Mouse (Mus musculus) kidney, embryonic 14.5 days (tissue): ENCODE measurements around the gene Iffo2. TPM values are rescaled to one million over a fixed set of nuclear protein-coding genes. Genes with fewer than 3 reads are reported as not detected.

Experiments used
- ATAC-seq: fragments of 200-750 bp; cut with Nextera tagmentation; 2 replicates; pipeline ENCODE4 v1.8.0; 2017; ENCODE audit warnings: moderate number of reproducible peaks, mild to moderate bottlenecking, moderate TSS enrichment, moderate library complexity; ENCODE audit not compliant: low FRiP score, low TSS enrichment
- H3K27ac ChIP-seq: fragments of 300-500 bp; sonication (generic); 2 replicates; pipeline ENCODE4 v1.5.1; 2014; ENCODE audit warnings: low read depth, mild to moderate bottlenecking, low read length, moderate library complexity, mixed read lengths
- H3K27me3 ChIP-seq: fragments of 300-500 bp; sonication (generic); 2 replicates; pipeline ENCODE4 v1.6.1; 2014; ENCODE audit warnings: mild to moderate bottlenecking, low read length; ENCODE audit not compliant: control insufficient read depth, insufficient read depth
- H3K36me3 ChIP-seq: fragments of 300-500 bp; sonication (generic); 2 replicates; pipeline ENCODE4 v1.6.1; 2014; ENCODE audit warnings: low read length, mixed read lengths; ENCODE audit not compliant: control insufficient read depth, insufficient read depth
- H3K4me1 ChIP-seq: fragments of 300-500 bp; sonication (generic); 2 replicates; pipeline ENCODE4 v1.6.1; 2014; ENCODE audit warnings: low read length, mixed read lengths; ENCODE audit not compliant: control insufficient read depth, insufficient read depth
- H3K4me2 ChIP-seq: fragments of 300-500 bp; sonication (generic); replicated peaks from 2 replicates; pipeline ENCODE4 v1.6.1; 2014; ENCODE audit warnings: low read depth, mild to moderate bottlenecking, low read length
- H3K4me3 ChIP-seq: fragments of 300-500 bp; sonication (generic); 2 replicates; pipeline ENCODE4 v1.5.1; 2014; ENCODE audit warnings: mild to moderate bottlenecking, low read length
- H3K9ac ChIP-seq: fragments of 300-500 bp; sonication (generic); 2 replicates; pipeline ENCODE4 v1.6.1; 2014; ENCODE audit warnings: low read depth, mild to moderate bottlenecking, low read length, moderate library complexity
- H3K9me3 ChIP-seq: fragments of 300-500 bp; sonication (generic); 2 replicates; pipeline ENCODE4 v1.6.1; 2016; ENCODE audit warnings: low read length; ENCODE audit not compliant: control insufficient read depth
- WGBS: fragments of 180-500 bp; shearing (Covaris S2); extraction: QIAGEN DNeasy Blood & Tissue Kit; methylation state at CpG from one replicate; pipeline ENCODE4 v1.1.7; 2014; 5-methylcytosine and 5-hydroxymethylcytosine counted together
- polyA plus RNA-seq: library from polyadenylated mRNA; unstranded; fragments of >200 nt; fragmentation: Nextera tagmentation; extraction: Ambion mirVana; gene quantifications from 2 replicates; pipeline ENCODE4 v1.2.1, GENCODE M21; 2014

Gene Iffo2
- polyA plus RNA-seq, 1 experiment from 2014 or later = 7.1 TPM

- ATAC-seq = no peak
- Histone ChIP-seq H3K27ac (no peak overlapping the region), H3K4me2 (no peak overlapping the region), H3K4me3 (no peak overlapping the region), H3K27me3 (peaks cover 25% of the 10 kb centered on the region), H3K9me3 (no peaks in the 10 kb centered on the region), H3K4me1 (peaks cover 44% of the 10 kb centered on the region), H3K9ac (no peak overlapping the region), H3K36me3 (peaks cover 12% of the 10 kb centered on the region; the same call in 1 of the 2 replicates)
- WGBS = 45% methylated on average over 5 of the region's 6 CpGs
These were observed 110.4 kb downstream of the Iffo2 start for GRCm38 (mm10) chr4:139640775-139641174.

GRCm38 (mm10) chr4:139641829-139642425, 111.6 kb downstream of the Iffo2 start:
- 3% methylated on average over 29 of the region's 30 CpGs for WGBS
- H3K27ac ChIP-seq = no peak overlapping the region

GRCm38 (mm10) chr4:139643972-139644371, 113.6 kb downstream of the Iffo2 start:
- Histone ChIP-seq H3K27ac (no peak overlapping the region), H3K36me3 (peaks cover 20% of the 10 kb centered on the region; the same call in 1 of the 2 replicates), H3K9ac (no peak overlapping the region), H3K4me2 (no peak overlapping the region), H3K4me1 (peaks cover 36% of the 10 kb centered on the region), H3K9me3 (peaks cover 5% of the 10 kb centered on the region; the same call in 1 of the 2 replicates), H3K27me3 (peaks cover 21% of the 10 kb centered on the region), H3K4me3 (no peak overlapping the region)
- WGBS = 18% methylated on average over 9 of the region's 9 CpGs
- no peak for ATAC-seq

More at GRCm38 (mm10) chr4:139641829-139642425, 111.6 kb downstream of the Iffo2 start:
- H3K4me1 ChIP-seq = peaks cover 44% of the 10 kb centered on the region
- H3K9ac ChIP-seq = no peak overlapping the region
- peak; percentile 20 for ATAC-seq
- peaks cover 11% of the 10 kb centered on the region; the same call in 1 of the 2 replicates for H3K36me3 ChIP-seq
- H3K27me3 ChIP-seq = peaks cover 24% of the 10 kb centered on the region
- peak overlapping the region; percentile 38 for H3K4me2 ChIP-seq
- H3K9me3 ChIP-seq = peaks cover 4% of the 10 kb centered on the region; the same call in 1 of the 2 replicates
- peak overlapping the region; percentile 27 for H3K4me3 ChIP-seq

GRCm38 (mm10) chr4:139646916-139647315, 116.6 kb downstream of the Iffo2 start:
- no peak for ATAC-seq
- Histone ChIP-seq H3K9me3 (peaks cover 5% of the 10 kb centered on the region; the same call in 1 of the 2 replicates), H3K36me3 (peaks cover 20% of the 10 kb centered on the region; the same call in 1 of the 2 replicates), H3K27me3 (peaks cover 17% of the 10 kb centered on the region), H3K27ac (no peak overlapping the region), H3K4me2 (no peak overlapping the region), H3K4me1 (peaks cover 12% of the 10 kb centered on the region), H3K4me3 (no peak overlapping the region), H3K9ac (no peak overlapping the region)
- 87% methylated on average over 7 of the region's 7 CpGs for WGBS

GRCm38 (mm10) chr4:139650086-139650743, 119.9 kb downstream of the Iffo2 start:
- whole genome bisulfite sequencing = 68% methylated on average over 15 of the region's 15 CpGs

GRCm38 (mm10) chr4:139650907-139651306, 120.6 kb downstream of the Iffo2 start:
- peaks cover 5% of the 10 kb centered on the region; the same call in 1 of the 2 replicates for H3K9me3 ChIP-seq
- 44% methylated on average over 11 of the region's 11 CpGs for WGBS
- H3K9ac ChIP-seq = no peak overlapping the region
- no peaks in the 10 kb centered on the region for H3K27me3 ChIP-seq
- no peak overlapping the region for H3K4me2 ChIP-seq
- peaks cover 12% of the 10 kb centered on the region; the same call in 1 of the 2 replicates for H3K36me3 ChIP-seq
- H3K4me3 ChIP-seq = no peak overlapping the region
- no peak overlapping the region for H3K27ac ChIP-seq
- no peak for ATAC-seq
- H3K4me1 ChIP-seq = 0 out of 2 replicates have a peak, but pooled peaks cover 3% of the 10 kb centered on the region

More at GRCm38 (mm10) chr4:139650086-139650743, 119.9 kb downstream of the Iffo2 start:
- H3K27me3 ChIP-seq = no peaks in the 10 kb centered on the region
- no peak overlapping the region for H3K4me2 ChIP-seq
- H3K36me3 ChIP-seq = peaks cover 12% of the 10 kb centered on the region; the same call in 1 of the 2 replicates
- H3K4me1 ChIP-seq = 0 out of 2 replicates have a peak, but pooled peaks cover 3% of the 10 kb centered on the region
- no peak for ATAC-seq
- H3K4me3 ChIP-seq = no peak overlapping the region
- H3K9ac ChIP-seq = no peak overlapping the region
- peaks cover 5% of the 10 kb centered on the region; the same call in 1 of the 2 replicates for H3K9me3 ChIP-seq
- no peak overlapping the region for H3K27ac ChIP-seq

- H3K9me3 ChIP-seq = no peaks in the 10 kb centered on the region
- ATAC-seq = no peak
- no peak within 1 kb of the TSS for H3K4me2 ChIP-seq
- H3K4me1 ChIP-seq = 0 out of 2 replicates have a peak, but pooled peaks cover 3% of the 10 kb centered on the region
- H3K4me3 ChIP-seq = no peak within 1 kb of the TSS
- no peaks in the 10 kb centered on the region for H3K27me3 ChIP-seq
- 83% methylated on average over 8 of the region's 8 CpGs for WGBS
- H3K27ac ChIP-seq = no peak within 1 kb of the TSS
- peaks cover 7% of the 10 kb centered on the region; the same call in 1 of the 2 replicates for H3K36me3 ChIP-seq
- H3K9ac ChIP-seq = no peak within 1 kb of the TSS
These were observed 122.9 kb downstream of the Iffo2 start, which contains the start of gene Tas1r2 for GRCm38 (mm10) chr4:139653238-139653637. Gene Tas1r2, plus strand, starts transcription at chr4:139653538.

- no peak for ATAC-seq
- Histone ChIP-seq H3K27me3 (peaks cover 5% of the 10 kb centered on the region; the same call in 1 of the 2 replicates), H3K36me3 (no peaks in the 10 kb centered on the region), H3K4me2 (no peak overlapping the region), H3K4me1 (no peaks in the 10 kb centered on the region), H3K4me3 (no peak overlapping the region), H3K9me3 (0 out of 2 replicates have a peak, but pooled peaks cover 5% of the 10 kb centered on the region), H3K27ac (no peak overlapping the region), H3K9ac (no peak overlapping the region)
- WGBS = 91% methylated on average over 14 of the region's 14 CpGs
These were observed 131.5 kb downstream of the Iffo2 start for GRCm38 (mm10) chr4:139661897-139662296.
